Mouse (Mus musculus): ENCODE data around the gene Sfi1. TPM values are rescaled to one million over a fixed set of nuclear protein-coding genes. Genes with fewer than 3 reads are reported as not detected.
A peak's percentile ranks its signal among the peaks of the same experiment; 100 is the strongest.
"Not testable (repeated sequence)": the region's sequence is repeated elsewhere in the genome, so short reads cannot be mapped to it uniquely, and the experiment has no call there.

The Sfi1 gene
- total and polyA plus RNA-seq, 3 experiments = 49.8 to 180 (median 83.6) TPM

DNA sequence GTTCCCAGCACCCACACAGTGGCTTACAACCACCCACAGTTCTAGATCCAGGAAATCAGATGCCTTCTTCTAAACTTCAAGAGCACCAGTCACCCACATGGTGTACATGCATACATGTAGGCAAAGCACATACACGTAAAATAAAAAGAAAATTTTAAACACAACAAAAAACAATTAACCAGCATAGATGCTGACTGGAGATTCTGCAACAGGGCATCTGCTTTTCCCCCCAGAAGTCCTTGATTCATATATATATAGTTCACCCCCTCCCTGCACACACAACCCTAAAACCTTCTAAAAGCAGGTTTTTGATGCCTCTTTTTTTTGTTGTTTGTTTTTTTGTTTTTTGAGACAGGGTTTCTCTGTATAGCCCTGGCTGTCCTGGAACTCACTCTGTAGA lies 10.6 kb downstream of the Sfi1 start:
- H3K9ac ChIP-seq (ENCODE audit: control insufficient read depth, low read depth, low read length, poor library complexity, severe bottlenecking); H3K4me3 ChIP-seq (ENCODE audit: control insufficient read depth in 1 of 2, insufficient read depth in 1 of 2, low read depth in 2 of 2, low read length in 2 of 2); H3K36me3 ChIP-seq (ENCODE audit: control insufficient read depth in 1 of 2, insufficient read depth in 2 of 2, low read length in 2 of 2); H3K9me3 ChIP-seq (replicated peaks; ENCODE audit: insufficient read depth, low read length); H3K79me2 ChIP-seq (ENCODE audit: control insufficient read depth, insufficient read depth, low read length, poor library complexity); H3K4me1 ChIP-seq (ENCODE audit: control insufficient read depth in 1 of 2, insufficient read depth in 2 of 2, low read length in 2 of 2); H3K27ac ChIP-seq (ENCODE audit: control insufficient read depth, low read depth, low read length); H3K27me3 ChIP-seq (ENCODE audit: control insufficient read depth in 1 of 2, insufficient read depth in 2 of 2, low read length in 2 of 2): not testable (repeated sequence)
- DNase-seq (ENCODE audit: low read depth, low spot score) = peak; percentile 29

DNA sequence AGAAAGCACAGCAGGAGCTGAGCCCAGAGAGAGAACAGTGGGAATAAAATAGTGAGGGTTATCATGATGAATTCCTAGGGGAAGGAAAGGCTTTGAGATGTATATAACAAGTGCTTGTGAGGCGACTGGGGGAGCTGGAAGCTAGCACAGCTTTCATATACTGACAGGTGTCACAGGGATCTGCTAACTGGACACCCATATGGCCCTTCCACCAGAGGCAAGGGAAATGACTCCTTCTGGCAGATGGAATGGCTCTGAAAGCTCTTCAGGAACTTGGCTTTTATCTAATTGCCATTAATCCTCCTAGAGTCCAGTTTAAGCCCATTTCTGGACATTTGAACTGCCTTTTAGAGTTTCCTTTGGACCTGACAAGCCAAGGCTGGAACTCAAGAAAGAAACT lies 11.3 kb downstream of the Sfi1 start:
- H3K27ac ChIP-seq (ENCODE audit: control insufficient read depth, low read depth, low read length); H3K36me3 ChIP-seq (ENCODE audit: control insufficient read depth in 1 of 2, insufficient read depth in 2 of 2, low read length in 2 of 2); H3K79me2 ChIP-seq (ENCODE audit: control insufficient read depth, insufficient read depth, low read length, poor library complexity); H3K9me3 ChIP-seq (replicated peaks; ENCODE audit: insufficient read depth, low read length); H3K4me3 ChIP-seq (ENCODE audit: control insufficient read depth in 1 of 2, insufficient read depth in 1 of 2, low read depth in 2 of 2, low read length in 2 of 2); H3K27me3 ChIP-seq (ENCODE audit: control insufficient read depth in 1 of 2, insufficient read depth in 2 of 2, low read length in 2 of 2); DNase-seq (ENCODE audit: low read depth, low spot score); H3K4me1 ChIP-seq (ENCODE audit: control insufficient read depth in 1 of 2, insufficient read depth in 2 of 2, low read length in 2 of 2); H3K9ac ChIP-seq (ENCODE audit: control insufficient read depth, low read depth, low read length, poor library complexity, severe bottlenecking): not testable (repeated sequence)

DNA sequence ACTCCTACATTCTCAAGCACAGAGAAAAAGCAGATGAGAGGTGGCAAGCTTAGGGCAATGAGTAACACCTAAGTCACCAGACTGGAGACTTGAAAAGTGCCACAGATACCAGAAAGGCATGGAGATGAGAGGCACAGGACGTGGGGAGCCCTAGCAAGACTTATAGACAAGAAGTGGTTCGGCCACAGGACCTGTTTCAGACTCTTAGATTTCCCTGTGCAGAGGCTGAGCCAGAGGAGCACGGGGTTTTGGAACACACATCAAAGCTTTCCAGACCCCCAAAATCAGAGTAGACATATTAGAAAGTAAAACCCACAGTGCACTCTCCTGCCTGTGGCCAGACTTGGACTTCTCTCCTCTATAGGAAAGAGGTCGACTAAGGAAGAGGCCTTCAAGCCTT lies 12.0 kb downstream of the Sfi1 start:
- H3K9me3 ChIP-seq (replicated peaks; ENCODE audit: insufficient read depth, low read length); H3K27me3 ChIP-seq (ENCODE audit: control insufficient read depth in 1 of 2, insufficient read depth in 2 of 2, low read length in 2 of 2); H3K4me1 ChIP-seq (ENCODE audit: control insufficient read depth in 1 of 2, insufficient read depth in 2 of 2, low read length in 2 of 2); H3K9ac ChIP-seq (ENCODE audit: control insufficient read depth, low read depth, low read length, poor library complexity, severe bottlenecking); H3K27ac ChIP-seq (ENCODE audit: control insufficient read depth, low read depth, low read length); H3K36me3 ChIP-seq (ENCODE audit: control insufficient read depth in 1 of 2, insufficient read depth in 2 of 2, low read length in 2 of 2); H3K4me3 ChIP-seq (ENCODE audit: control insufficient read depth in 1 of 2, insufficient read depth in 1 of 2, low read depth in 2 of 2, low read length in 2 of 2); H3K79me2 ChIP-seq (ENCODE audit: control insufficient read depth, insufficient read depth, low read length, poor library complexity): not testable (repeated sequence)
- DNase-seq (ENCODE audit: low read depth, low spot score) = peak; percentile 37

DNA sequence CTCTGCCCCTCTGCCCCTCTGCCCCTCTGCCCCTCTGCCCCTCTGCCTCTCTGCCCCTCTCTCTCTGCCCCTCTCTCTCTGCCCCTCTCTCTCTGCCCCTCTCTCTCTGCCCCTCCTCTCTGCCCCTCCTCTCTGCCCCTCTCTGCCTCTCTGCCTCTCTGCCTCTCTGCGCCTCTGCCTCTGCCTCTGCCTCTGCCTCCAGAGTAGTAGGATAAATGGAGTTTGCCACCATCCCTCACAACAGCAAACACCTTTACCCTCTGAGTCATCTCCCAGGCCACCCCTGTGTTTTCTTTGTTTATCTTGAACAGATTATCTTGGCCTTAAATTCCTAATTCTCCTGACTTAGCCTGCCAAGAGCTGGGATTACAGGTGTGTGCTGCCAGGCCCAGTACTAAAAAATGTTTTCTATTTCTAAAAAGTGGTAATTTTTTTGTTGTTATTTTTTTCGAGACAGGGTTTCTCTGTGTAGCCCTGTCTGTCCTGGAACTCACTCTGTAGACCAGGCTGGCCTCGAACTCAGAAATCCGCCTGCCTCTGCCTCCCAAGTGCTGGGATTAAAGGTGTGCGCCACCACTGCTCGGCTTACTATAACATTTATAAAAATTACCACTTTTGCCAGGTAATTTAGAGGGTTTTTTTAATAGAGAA lies 12.6 kb downstream of the Sfi1 start:
- H3K27ac ChIP-seq (ENCODE audit: control insufficient read depth, low read depth, low read length); H3K4me1 ChIP-seq (ENCODE audit: control insufficient read depth in 1 of 2, insufficient read depth in 2 of 2, low read length in 2 of 2); DNase-seq (ENCODE audit: low read depth, low spot score); H3K9me3 ChIP-seq (replicated peaks; ENCODE audit: insufficient read depth, low read length); H3K79me2 ChIP-seq (ENCODE audit: control insufficient read depth, insufficient read depth, low read length, poor library complexity); H3K4me3 ChIP-seq (ENCODE audit: control insufficient read depth in 1 of 2, insufficient read depth in 1 of 2, low read depth in 2 of 2, low read length in 2 of 2); H3K27me3 ChIP-seq (ENCODE audit: control insufficient read depth in 1 of 2, insufficient read depth in 2 of 2, low read length in 2 of 2); H3K36me3 ChIP-seq (ENCODE audit: control insufficient read depth in 1 of 2, insufficient read depth in 2 of 2, low read length in 2 of 2); H3K9ac ChIP-seq (ENCODE audit: control insufficient read depth, low read depth, low read length, poor library complexity, severe bottlenecking): not testable (repeated sequence)

GRCm38 (mm10) chr11:3179726-3180092 lies 13.6 kb downstream of the Sfi1 start:
- H3K36me3 ChIP-seq (ENCODE audit: control insufficient read depth in 1 of 2, insufficient read depth in 2 of 2, low read length in 2 of 2); H3K27ac ChIP-seq (ENCODE audit: control insufficient read depth, low read depth, low read length); H3K27me3 ChIP-seq (ENCODE audit: control insufficient read depth in 1 of 2, insufficient read depth in 2 of 2, low read length in 2 of 2); H3K4me3 ChIP-seq (ENCODE audit: control insufficient read depth in 1 of 2, insufficient read depth in 1 of 2, low read depth in 2 of 2, low read length in 2 of 2); H3K9me3 ChIP-seq (replicated peaks; ENCODE audit: insufficient read depth, low read length); H3K9ac ChIP-seq (ENCODE audit: control insufficient read depth, low read depth, low read length, poor library complexity, severe bottlenecking); DNase-seq (ENCODE audit: low read depth, low spot score); H3K79me2 ChIP-seq (ENCODE audit: control insufficient read depth, insufficient read depth, low read length, poor library complexity); H3K4me1 ChIP-seq (ENCODE audit: control insufficient read depth in 1 of 2, insufficient read depth in 2 of 2, low read length in 2 of 2): not testable (repeated sequence)

DNA sequence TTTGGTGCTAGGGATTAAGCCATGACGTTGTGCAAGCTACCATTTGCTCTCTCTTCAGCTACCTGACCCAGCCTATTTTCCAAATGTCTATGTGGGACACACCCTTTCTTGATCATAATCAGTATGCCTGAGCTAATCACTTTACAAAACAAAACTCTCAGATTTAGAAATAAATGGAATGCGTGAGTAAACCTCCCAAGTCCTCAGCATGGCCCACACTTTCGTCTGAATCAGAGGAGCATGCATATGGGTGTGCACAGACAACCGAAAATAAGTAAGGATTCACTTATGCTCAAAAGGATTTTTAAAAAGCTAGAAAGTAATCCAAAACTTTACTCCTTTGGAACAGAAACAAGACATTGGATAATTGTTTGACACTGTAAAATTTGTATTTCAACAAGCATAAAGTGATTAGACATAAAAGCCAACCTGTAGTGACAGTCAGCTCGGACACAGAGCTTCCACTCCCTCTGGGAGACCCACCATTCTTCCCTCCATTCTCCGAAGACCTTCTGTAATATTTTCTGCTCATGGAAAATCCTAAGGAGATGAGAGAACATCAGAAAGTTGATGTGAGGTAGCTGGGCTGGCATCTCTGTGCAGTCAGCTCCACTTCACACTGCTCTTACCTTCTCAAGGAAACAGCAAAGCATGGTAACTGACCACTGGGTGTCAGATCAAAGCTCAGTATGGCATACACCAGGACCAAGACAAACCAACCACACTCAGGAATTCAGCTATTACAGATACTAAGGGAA lies 14.1 kb downstream of the Sfi1 start:
- not testable (repeated sequence) for H3K4me3 ChIP-seq (ENCODE audit: control insufficient read depth in 1 of 2, insufficient read depth in 1 of 2, low read depth in 2 of 2, low read length in 2 of 2); H3K9ac ChIP-seq (ENCODE audit: control insufficient read depth, low read depth, low read length, poor library complexity, severe bottlenecking); H3K79me2 ChIP-seq (ENCODE audit: control insufficient read depth, insufficient read depth, low read length, poor library complexity); H3K27me3 ChIP-seq (ENCODE audit: control insufficient read depth in 1 of 2, insufficient read depth in 2 of 2, low read length in 2 of 2); H3K36me3 ChIP-seq (ENCODE audit: control insufficient read depth in 1 of 2, insufficient read depth in 2 of 2, low read length in 2 of 2); H3K27ac ChIP-seq (ENCODE audit: control insufficient read depth, low read depth, low read length); H3K4me1 ChIP-seq (ENCODE audit: control insufficient read depth in 1 of 2, insufficient read depth in 2 of 2, low read length in 2 of 2); H3K9me3 ChIP-seq (replicated peaks; ENCODE audit: insufficient read depth, low read length)
- peak; percentile 26 for DNase-seq (ENCODE audit: low read depth, low spot score)
